Mouse (Mus musculus) olfactory bulb, adult 2 months (tissue): Measurements from ENCODE around the gene Pycr1.

Experiments used
- CTCF ChIP-seq: fragments of 200-500 bp; IDR thresholded peaks from 2 replicates; pipeline ENCODE4 v1.5.1; 2012; ENCODE audit warnings: low read depth, mild to moderate bottlenecking, low read length, moderate library complexity; ENCODE audit not compliant: insufficient read depth
- POLR2A ChIP-seq: fragments of 200-500 bp; IDR thresholded peaks from 2 replicates; pipeline ENCODE4 v1.6.1; 2012; ENCODE audit warnings: mild to moderate bottlenecking, low read depth, low read length, moderate library complexity; ENCODE audit not compliant: insufficient read depth

DNA sequence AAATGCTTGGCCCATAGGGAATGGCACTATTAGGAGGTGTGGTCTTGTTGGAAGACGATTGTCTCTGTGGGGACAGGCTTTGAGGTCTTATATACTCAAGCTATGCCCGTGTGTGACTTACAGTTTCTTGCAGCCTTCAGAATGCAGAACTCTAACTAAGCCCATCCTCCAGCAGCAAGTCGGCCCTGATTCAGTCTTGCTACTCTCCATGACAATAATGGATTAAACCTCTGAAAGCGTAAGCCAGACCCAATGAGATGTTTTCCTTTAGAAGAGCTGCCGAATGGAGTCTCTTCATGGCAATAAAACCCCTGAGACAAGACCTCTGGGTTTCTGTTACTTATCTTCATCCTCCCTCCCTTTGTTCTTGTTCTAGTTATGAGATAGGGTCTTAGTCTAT is 8.8 kb downstream of the Pycr1 start:
- TF ChIP-seq CTCF (no peak), POLR2A (no peak)
